Mouse (Mus musculus): Measurements from ENCODE around the gene Sulf2.

DNA sequence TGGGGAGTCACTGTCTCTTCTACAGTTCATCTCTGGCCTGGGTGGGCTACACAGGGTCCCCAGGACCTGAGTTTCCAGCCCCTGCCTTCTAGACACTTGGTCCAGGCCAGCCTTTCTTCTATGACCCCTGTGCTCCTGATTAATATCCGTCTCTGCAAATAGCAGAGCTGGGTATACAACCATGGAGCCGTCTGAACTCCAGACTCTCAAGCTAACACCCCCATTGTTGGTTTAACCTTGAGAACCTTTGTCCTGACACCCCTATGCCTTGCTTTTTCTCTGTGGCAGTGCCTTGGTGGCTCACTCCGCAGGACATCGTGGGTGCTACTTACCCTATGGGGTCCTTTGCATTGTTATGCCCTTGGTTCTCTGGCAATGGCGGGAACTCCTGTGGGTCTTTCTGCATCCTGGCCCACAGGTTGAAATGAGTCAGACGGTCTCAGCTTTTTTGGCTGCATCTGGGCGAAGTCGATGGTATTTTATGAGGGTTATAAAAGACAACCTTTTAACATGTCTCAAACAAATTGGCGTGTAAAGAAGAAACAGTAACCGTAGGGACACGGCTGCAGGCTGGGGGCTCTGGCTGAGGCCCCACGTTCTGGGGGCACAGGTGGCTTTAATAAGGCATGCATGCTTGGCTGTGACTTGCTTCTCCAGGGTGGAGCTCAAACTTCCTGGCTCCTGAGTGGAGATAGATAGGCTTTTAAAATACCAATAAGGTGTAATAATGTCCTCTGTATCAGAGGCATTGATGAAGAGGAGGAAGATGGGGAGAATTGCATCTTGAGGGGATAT is 2.5 kb upstream of the Sulf2 start:
- TF ChIP-seq POLR2A (IDR thresholded peaks at IDR 0.05; ENCODE audit: low read depth, low read length) (no peak), CTCF (IDR thresholded peaks at IDR 0.05; ENCODE audit: borderline replicate concordance, insufficient read depth, low read length) (no peak)
